Mouse (Mus musculus): Measurements from ENCODE around the gene Dph2. TPM values are rescaled to one million over a fixed set of nuclear protein-coding genes. Genes with fewer than 3 reads are reported as not detected.

The Dph2 gene
- polyA plus RNA-seq, 1 experiment from 2014 or later, result 10.9 TPM

GRCm38 (mm10) chr4:117871787-117872186, 20.0 kb downstream of the Dph2 start:
- no peak overlapping the region; the same call in 1 of the 2 replicates for H3K9ac ChIP-seq
- H3K27ac ChIP-seq (replicated peaks), result no peak overlapping the region
- peaks cover 21% of the 10 kb centered on the region for H3K4me1 ChIP-seq
- no peak overlapping the region for H3K4me3 ChIP-seq
- H3K36me3 ChIP-seq, result peaks cover 36% of the 10 kb centered on the region
- peak overlapping the region; percentile 72 for H3K4me2 ChIP-seq
- H3K27me3 ChIP-seq (replicated peaks), result peaks cover 25% of the 10 kb centered on the region
- ATAC-seq (ENCODE audit: extremely low read depth, insufficient number of reproducible peaks, low FRiP score, low TSS enrichment), result no peak
- no peaks in the 10 kb centered on the region for H3K9me3 ChIP-seq
- WGBS, result 43% methylated on average over 7 of the region's 7 CpGs

GRCm38 (mm10) chr4:117870437-117870836, 21.4 kb downstream of the Dph2 start:
- WGBS, result 56% methylated on average over 1 of the region's 1 CpGs
- Histone ChIP-seq H3K4me3 (no peak overlapping the region), H3K27ac (replicated peaks) (no peak overlapping the region), H3K27me3 (replicated peaks) (peaks cover 27% of the 10 kb centered on the region), H3K4me2 (no peak overlapping the region), H3K9ac (no peak overlapping the region), H3K36me3 (peaks cover 23% of the 10 kb centered on the region), H3K9me3 (no peaks in the 10 kb centered on the region), H3K4me1 (peaks cover 31% of the 10 kb centered on the region)
- ATAC-seq (ENCODE audit: extremely low read depth, insufficient number of reproducible peaks, low FRiP score, low TSS enrichment), result no peak

- Histone ChIP-seq H3K36me3 (peaks cover 16% of the 10 kb centered on the region), H3K27ac (replicated peaks) (no peak overlapping the region), H3K4me1 (peaks cover 31% of the 10 kb centered on the region), H3K4me3 (no peak overlapping the region), H3K4me2 (no peak overlapping the region), H3K9me3 (no peaks in the 10 kb centered on the region), H3K9ac (no peak overlapping the region), H3K27me3 (replicated peaks) (peaks cover 27% of the 10 kb centered on the region)
- no peak for ATAC-seq (ENCODE audit: extremely low read depth, insufficient number of reproducible peaks, low FRiP score, low TSS enrichment)
- WGBS, result 67% methylated on average over 9 of the region's 9 CpGs
Observed at GRCm38 (mm10) chr4:117869317-117869716, 22.5 kb downstream of the Dph2 start.

- peaks cover 33% of the 10 kb centered on the region for H3K4me1 ChIP-seq
- WGBS, result 15% methylated on average over 24 of the region's 24 CpGs
- H3K4me3 ChIP-seq, result no peak overlapping the region
- H3K9me3 ChIP-seq, result no peaks in the 10 kb centered on the region
- peak overlapping the region; percentile 47 for H3K4me2 ChIP-seq
- H3K27ac ChIP-seq (replicated peaks), result no peak overlapping the region
- no peak overlapping the region for H3K9ac ChIP-seq
- H3K27me3 ChIP-seq (replicated peaks), result peaks cover 31% of the 10 kb centered on the region
- H3K36me3 ChIP-seq, result peaks cover 4% of the 10 kb centered on the region
- no peak for ATAC-seq (ENCODE audit: extremely low read depth, insufficient number of reproducible peaks, low FRiP score, low TSS enrichment)
Observed at GRCm38 (mm10) chr4:117867823-117868222, 24.0 kb downstream of the Dph2 start.

GRCm38 (mm10) chr4:117867000-117867399, 24.8 kb downstream of the Dph2 start:
- no peak for ATAC-seq (ENCODE audit: extremely low read depth, insufficient number of reproducible peaks, low FRiP score, low TSS enrichment)
- no peak overlapping the region for H3K4me3 ChIP-seq
- no peaks in the 10 kb centered on the region for H3K9me3 ChIP-seq
- peaks cover 4% of the 10 kb centered on the region for H3K36me3 ChIP-seq
- H3K4me2 ChIP-seq, result no peak overlapping the region
- 65% methylated on average over 6 of the region's 6 CpGs for WGBS
- H3K9ac ChIP-seq, result no peak overlapping the region
- H3K27me3 ChIP-seq (replicated peaks), result peaks cover 31% of the 10 kb centered on the region
- peaks cover 27% of the 10 kb centered on the region for H3K4me1 ChIP-seq
- H3K27ac ChIP-seq (replicated peaks), result no peak overlapping the region

GRCm38 (mm10) chr4:117866083-117866482, 25.7 kb downstream of the Dph2 start:
- Histone ChIP-seq H3K36me3 (peaks cover 4% of the 10 kb centered on the region), H3K27ac (replicated peaks) (0 out of 2 replicates have a peak overlapping the region, but pooled peaks have one; percentile 0), H3K9ac (no peak overlapping the region), H3K4me3 (no peak overlapping the region), H3K9me3 (no peaks in the 10 kb centered on the region), H3K4me1 (peaks cover 19% of the 10 kb centered on the region), H3K27me3 (replicated peaks) (peaks cover 31% of the 10 kb centered on the region), H3K4me2 (peak overlapping the region; percentile 11; the same call in 1 of the 2 replicates)
- no peak for ATAC-seq (ENCODE audit: extremely low read depth, insufficient number of reproducible peaks, low FRiP score, low TSS enrichment)
- 56% methylated on average over 9 of the region's 9 CpGs for WGBS

GRCm38 (mm10) chr4:117862823-117863222, 29.0 kb downstream of the Dph2 start:
- Histone ChIP-seq H3K4me3 (no peak overlapping the region), H3K27ac (replicated peaks) (no peak overlapping the region), H3K36me3 (peaks cover 4% of the 10 kb centered on the region), H3K4me1 (peaks cover 19% of the 10 kb centered on the region), H3K4me2 (no peak overlapping the region), H3K27me3 (replicated peaks) (peaks cover 15% of the 10 kb centered on the region), H3K9ac (no peak overlapping the region), H3K9me3 (no peaks in the 10 kb centered on the region)
- no peak for ATAC-seq (ENCODE audit: extremely low read depth, insufficient number of reproducible peaks, low FRiP score, low TSS enrichment)
- 47% methylated on average over 4 of the region's 4 CpGs for WGBS

- Histone ChIP-seq H3K36me3 (peaks cover 17% of the 10 kb centered on the region), H3K4me1 (peaks cover 8% of the 10 kb centered on the region), H3K27me3 (replicated peaks) (peaks cover 5% of the 10 kb centered on the region; the same call in 1 of the 2 replicates), H3K9ac (no peak overlapping the region), H3K4me2 (no peak overlapping the region), H3K27ac (replicated peaks) (no peak overlapping the region), H3K4me3 (no peak overlapping the region), H3K9me3 (no peaks in the 10 kb centered on the region)
- no peak for ATAC-seq (ENCODE audit: extremely low read depth, insufficient number of reproducible peaks, low FRiP score, low TSS enrichment)
- 72% methylated on average over 9 of the region's 9 CpGs for WGBS
Observed at GRCm38 (mm10) chr4:117860570-117860969, 31.3 kb downstream of the Dph2 start.

GRCm38 (mm10) chr4:117858794-117859193, 33.0 kb downstream of the Dph2 start:
- ATAC-seq (ENCODE audit: extremely low read depth, insufficient number of reproducible peaks, low FRiP score, low TSS enrichment), result no peak
- H3K9ac ChIP-seq, result no peak overlapping the region
- 58% methylated on average over 3 of the region's 3 CpGs for WGBS

GRCm38 (mm10) chr4:117855146-117855545, 36.7 kb downstream of the Dph2 start:
- 80% methylated on average over 9 of the region's 9 CpGs for WGBS
- H3K27me3 ChIP-seq (replicated peaks), result no peaks in the 10 kb centered on the region
- peaks cover 20% of the 10 kb centered on the region for H3K4me1 ChIP-seq
- H3K9ac ChIP-seq, result 0 out of 2 replicates have a peak overlapping the region, but pooled peaks have one; percentile 37
- no peak for ATAC-seq (ENCODE audit: extremely low read depth, insufficient number of reproducible peaks, low FRiP score, low TSS enrichment)
- H3K4me3 ChIP-seq, result no peak overlapping the region
- no peak overlapping the region for H3K27ac ChIP-seq (replicated peaks)
- no peaks in the 10 kb centered on the region for H3K9me3 ChIP-seq
- peaks cover 14% of the 10 kb centered on the region; the same call in 1 of the 2 replicates for H3K36me3 ChIP-seq
- H3K4me2 ChIP-seq, result no peak overlapping the region

More at GRCm38 (mm10) chr4:117858794-117859193, 33.0 kb downstream of the Dph2 start:
- Histone ChIP-seq H3K36me3 (peaks cover 14% of the 10 kb centered on the region; the same call in 1 of the 2 replicates), H3K4me1 (peaks cover 24% of the 10 kb centered on the region), H3K27me3 (replicated peaks) (peaks cover 5% of the 10 kb centered on the region; the same call in 1 of the 2 replicates), H3K9me3 (no peaks in the 10 kb centered on the region), H3K4me3 (no peak overlapping the region), H3K27ac (replicated peaks) (no peak overlapping the region), H3K4me2 (no peak overlapping the region)

- Histone ChIP-seq H3K4me2 (no peak overlapping the region), H3K9me3 (no peaks in the 10 kb centered on the region), H3K4me1 (peaks cover 25% of the 10 kb centered on the region), H3K4me3 (no peak overlapping the region), H3K9ac (no peak overlapping the region), H3K27me3 (replicated peaks) (0 out of 2 replicates have a peak, but pooled peaks cover 4% of the 10 kb centered on the region), H3K36me3 (peaks cover 10% of the 10 kb centered on the region; the same call in 1 of the 2 replicates), H3K27ac (replicated peaks) (no peak overlapping the region)
- WGBS, result 85% methylated on average over 10 of the region's 10 CpGs
- ATAC-seq (ENCODE audit: extremely low read depth, insufficient number of reproducible peaks, low FRiP score, low TSS enrichment), result no peak
Observed at GRCm38 (mm10) chr4:117852152-117852868, 39.5 kb downstream of the Dph2 start.

GRCm38 (mm10) chr4:117850871-117851270, 41.0 kb downstream of the Dph2 start:
- H3K9me3 ChIP-seq, result no peaks in the 10 kb centered on the region
- 0 out of 2 replicates have a peak, but pooled peaks cover 6% of the 10 kb centered on the region for H3K27me3 ChIP-seq (replicated peaks)
- H3K9ac ChIP-seq, result no peak overlapping the region
- 76% methylated on average over 7 of the region's 7 CpGs for WGBS
- H3K4me1 ChIP-seq, result peaks cover 25% of the 10 kb centered on the region
- no peak for ATAC-seq (ENCODE audit: extremely low read depth, insufficient number of reproducible peaks, low FRiP score, low TSS enrichment)
- no peak overlapping the region for H3K27ac ChIP-seq (replicated peaks)
- no peak overlapping the region for H3K4me2 ChIP-seq
- no peak overlapping the region for H3K4me3 ChIP-seq
- peaks cover 6% of the 10 kb centered on the region for H3K36me3 ChIP-seq

Data from heart, embryonic 13.5 days (tissue).